Mouse (Mus musculus): Measurements from ENCODE around the gene Mpeg1.

Gene Mpeg1

GRCm38 (mm10) chr19:12465530-12466144 is 5.1 kb downstream of the Mpeg1 start:
- no peak for DNase-seq

GRCm38 (mm10) chr19:12466204-12466603 is 5.6 kb downstream of the Mpeg1 start:
- DNase-seq, result peak; percentile 62 to 66

- DNase-seq, result peak; percentile 41 to 70
Observed at GRCm38 (mm10) chr19:12467436-12467835, 6.9 kb downstream of the Mpeg1 start.

- no peak for DNase-seq
Observed at GRCm38 (mm10) chr19:12471866-12472265, 11.3 kb downstream of the Mpeg1 start.

GRCm38 (mm10) chr19:12472381-12472976 is 11.9 kb downstream of the Mpeg1 start:
- no peak for DNase-seq

- DNase-seq, result no peak
Observed at GRCm38 (mm10) chr19:12473201-12473641, 12.6 kb downstream of the Mpeg1 start.

- no peak for DNase-seq
Observed at GRCm38 (mm10) chr19:12473951-12474350, 13.4 kb downstream of the Mpeg1 start.

GRCm38 (mm10) chr19:12475380-12476250 is 15.0 kb downstream of the Mpeg1 start:
- peak; percentile 84 to 91 for DNase-seq

GRCm38 (mm10) chr19:12476721-12477270 is 16.2 kb downstream of the Mpeg1 start:
- DNase-seq, result no peak

GRCm38 (mm10) chr19:12478369-12478768 is 17.8 kb downstream of the Mpeg1 start:
- no peak for DNase-seq

GRCm38 (mm10) chr19:12483782-12484181 is 23.2 kb downstream of the Mpeg1 start:
- DNase-seq, result no peak

GRCm38 (mm10) chr19:12484210-12484609 is 23.6 kb downstream of the Mpeg1 start:
- no peak for DNase-seq

- no peak for DNase-seq
Observed at GRCm38 (mm10) chr19:12485223-12485622, 24.6 kb downstream of the Mpeg1 start.

- no peak for DNase-seq
Observed at GRCm38 (mm10) chr19:12485631-12486030, 25.1 kb downstream of the Mpeg1 start.

- DNase-seq, result no peak
Observed at GRCm38 (mm10) chr19:12486875-12487274, 26.3 kb downstream of the Mpeg1 start.

- DNase-seq, result no peak
Observed at GRCm38 (mm10) chr19:12487511-12488204, 27.1 kb downstream of the Mpeg1 start.

- peak; percentile 25 to 41 for DNase-seq
Observed at GRCm38 (mm10) chr19:12488205-12488966, 27.8 kb downstream of the Mpeg1 start.

- DNase-seq, result peak; percentile 35 to 37
Observed at GRCm38 (mm10) chr19:12488969-12489674, 28.5 kb downstream of the Mpeg1 start.

- no peak for DNase-seq
Observed at GRCm38 (mm10) chr19:12489675-12490570, 29.3 kb downstream of the Mpeg1 start.

GRCm38 (mm10) chr19:12491636-12492035 is 31.1 kb downstream of the Mpeg1 start:
- no peak for DNase-seq

Data from cerebellum, postnatal 14 days (tissue).